Mouse (Mus musculus): ENCODE data around the gene Brf1.

Gene Brf1

GRCm38 (mm10) chr12:112932647-112933046, 67.9 kb downstream of the Brf1 start:
- DNase-seq: no peak

GRCm38 (mm10) chr12:112929562-112930352, 70.7 kb downstream of the Brf1 start, which contains the start of gene Jag2:
Jag2 (minus strand) TSS chr12:112929776.
- peak; percentile 72 to 81 for DNase-seq

- DNase-seq: peak; percentile 55 to 75
These were observed 71.9 kb downstream of the Brf1 start for GRCm38 (mm10) chr12:112928401-112929241.

GRCm38 (mm10) chr12:112927265-112927664, 73.2 kb downstream of the Brf1 start:
- DNase-seq: no peak

DNA sequence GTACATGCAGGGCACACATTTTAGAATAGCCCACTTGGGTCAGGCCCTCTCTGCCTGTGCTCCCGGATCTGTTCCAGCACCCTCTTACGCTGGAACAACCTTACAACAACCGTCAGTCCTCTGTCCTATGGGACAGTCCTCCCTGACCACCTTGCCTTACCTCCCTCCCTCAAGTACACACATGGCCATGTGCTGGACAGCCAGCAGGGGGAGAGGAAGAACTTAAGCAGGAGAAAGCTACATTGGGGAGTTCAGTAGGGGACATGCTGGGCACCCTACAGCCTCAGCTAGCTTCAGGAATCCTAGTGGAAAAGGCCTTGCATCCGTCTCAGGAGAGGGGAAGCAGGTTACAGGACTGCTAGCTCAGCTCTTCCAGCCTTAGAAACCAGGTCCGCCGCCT, 74.6 kb downstream of the Brf1 start:
- no peak for DNase-seq

- DNase-seq: no peak
These were observed 78.0 kb downstream of the Brf1 start for GRCm38 (mm10) chr12:112922541-112922940.

GRCm38 (mm10) chr12:112921518-112921917, 79.0 kb downstream of the Brf1 start:
- DNase-seq: no peak

DNA sequence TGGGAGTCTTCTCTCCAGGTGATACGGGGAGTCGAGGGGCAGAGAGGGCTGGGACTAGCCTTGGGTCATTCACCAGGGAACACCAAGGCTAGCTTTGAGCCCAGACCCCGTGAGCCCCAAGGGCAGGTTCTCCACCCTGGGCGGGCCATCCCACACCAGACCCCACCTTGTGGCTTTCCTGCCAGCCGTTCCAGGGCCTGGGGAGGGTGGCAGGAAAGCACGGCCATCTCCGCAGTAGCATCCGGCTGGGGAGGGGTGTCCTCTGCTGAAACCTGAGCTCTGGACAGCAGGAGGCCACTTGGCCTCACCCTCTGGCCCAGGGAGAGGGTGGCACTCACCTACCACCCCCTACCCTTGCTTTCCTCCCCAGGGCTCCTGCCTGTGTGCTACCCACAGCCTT, 82.6 kb downstream of the Brf1 start:
- DNase-seq: peak in 1 of 2 experiments; percentile 59

DNA sequence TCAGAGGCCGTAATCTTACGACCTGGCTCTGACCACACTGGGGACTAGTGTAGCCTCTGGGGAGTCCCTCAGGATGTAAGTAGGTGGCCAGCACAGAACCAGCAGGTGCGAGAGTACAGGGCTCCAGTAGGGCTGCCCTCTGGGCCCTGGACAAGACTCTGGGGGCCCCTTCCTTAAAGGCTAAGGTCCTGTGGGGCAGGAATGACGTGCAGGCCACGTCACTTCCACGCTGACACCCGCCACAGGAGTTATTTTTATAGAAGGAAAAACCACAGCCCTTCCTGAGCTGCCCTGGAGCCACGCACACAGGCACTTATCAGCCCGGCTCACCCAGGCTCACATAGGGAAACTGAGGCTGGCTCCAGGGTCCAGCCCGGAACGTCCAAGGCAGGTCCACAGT, 83.0 kb downstream of the Brf1 start:
- no peak for DNase-seq

- no peak for DNase-seq
These were observed 83.7 kb downstream of the Brf1 start for GRCm38 (mm10) chr12:112916698-112917400.

GRCm38 (mm10) chr12:112915587-112915986, 84.9 kb downstream of the Brf1 start:
- no peak for DNase-seq

GRCm38 (mm10) chr12:112914527-112914926, 86.0 kb downstream of the Brf1 start:
- DNase-seq: peak in 1 of 2 experiments; percentile 67

- DNase-seq: no peak
These were observed 87.4 kb downstream of the Brf1 start for GRCm38 (mm10) chr12:112912951-112913745.

DNA sequence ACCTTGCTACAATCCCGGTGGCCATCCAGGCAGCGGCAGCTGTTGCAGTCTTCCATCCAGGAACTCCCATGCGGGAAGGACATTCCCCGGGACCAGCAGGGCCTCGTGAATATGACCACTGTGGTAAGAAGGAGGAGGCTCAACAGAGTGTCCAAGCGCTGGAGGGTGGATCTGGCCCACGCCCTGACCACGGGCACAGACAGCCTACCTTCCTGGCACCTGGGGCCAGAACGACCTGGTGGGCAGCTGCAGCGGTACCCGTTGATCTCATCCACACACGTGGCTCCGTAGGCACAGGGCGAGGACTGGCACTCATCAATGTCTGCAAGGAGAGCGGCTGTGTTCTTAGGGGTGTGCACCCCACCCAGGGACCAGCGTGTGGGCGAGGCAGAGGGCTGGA, 88.8 kb downstream of the Brf1 start:
- no peak for DNase-seq

Measured in lung, postnatal 4 days (tissue).